21 mouse cellular contexts compared by ENCODE assay signal in genomic region chr9:98932931-98933330, GRCm38 (mm10). TPM values are rescaled to one million over a fixed set of nuclear protein-coding genes. Genes with fewer than 3 reads are reported as not detected.
"Had no signal": no experiment of that assay in that cellular context is flagged by ENCODE, and none has a peak within 500 bp of the region (broad histone marks: within the 10 kb centered on the region; RNA-seq: fewer than 3 reads in every experiment).

No protein-coding gene starts in this region.

- H3K4me1 ChIP-seq: limb, embryonic 15.5 days; liver, embryonic 12.5 days; midbrain, embryonic 12.5 days; neural tube, embryonic 13.5 days; stomach, embryonic 15.5 days had no signal

- H3K36me3 ChIP-seq: limb, embryonic 15.5 days; liver, embryonic 12.5 days; midbrain, embryonic 12.5 days; neural tube, embryonic 13.5 days; stomach, embryonic 15.5 days had no signal

- DNase-seq: kidney, adult 11 months; kidney, adult 9 months; kidney, postnatal 10 days; kidney, postnatal 4 days; lung, embryonic 14.5 days; lung, postnatal 10 days; lung, postnatal 4 days; right cerebral cortex, postnatal 14 days; thymus, postnatal 4 days had no signal

- H3K27ac ChIP-seq: layer of hippocampus, adult 2 months; limb, embryonic 15.5 days; liver, embryonic 12.5 days; midbrain, embryonic 12.5 days; neural tube, embryonic 13.5 days; stomach, embryonic 15.5 days had no signal

- H3K9me3 ChIP-seq: limb, embryonic 15.5 days; liver, embryonic 12.5 days; midbrain, embryonic 12.5 days; neural tube, embryonic 13.5 days; stomach, embryonic 15.5 days had no signal

- H3K9ac ChIP-seq: limb, embryonic 15.5 days; liver, embryonic 12.5 days; lung, embryonic 14.5 days; midbrain, embryonic 12.5 days; neural tube, embryonic 13.5 days; stomach, embryonic 15.5 days had no signal

- H3K4me3 ChIP-seq: layer of hippocampus, adult 2 months; limb, embryonic 15.5 days; liver, embryonic 12.5 days; midbrain, embryonic 12.5 days; neural tube, embryonic 13.5 days; stomach, embryonic 15.5 days had no signal

- ATAC-seq: liver, embryonic 12.5 days had no signal

- H3K27me3 ChIP-seq: stomach, embryonic 15.5 days had no signal

- H3K4me2 ChIP-seq: limb, embryonic 15.5 days; liver, embryonic 12.5 days; lung, embryonic 14.5 days; midbrain, embryonic 12.5 days; neural tube, embryonic 13.5 days; stomach, embryonic 15.5 days had no signal

RNA-seq across cellular contexts. Expression of gene Foxl2, which starts 22.2 kb away (rescaled TPM):
- total RNA-seq: megakaryocyte, adult 5-6 weeks had no signal
- polyA plus RNA-seq: limb, embryonic 11.5 days; liver, embryonic 12.5 days; liver, embryonic 16.5 days; lung, embryonic 14.5 days; spleen, adult 2 months; stomach, embryonic 15.5 days; testis, adult 2 months had no signal

RNA-seq across cellular contexts. Expression of gene 7420426K07Rik, which starts 30.0 kb away (rescaled TPM):
- total RNA-seq: layer of hippocampus, adult 2 months; layer of hippocampus, postnatal 10 days had no signal
- polyA plus RNA-seq: limb, embryonic 11.5 days; limb, embryonic 15.5 days; liver, embryonic 12.5 days; liver, embryonic 16.5 days; lung, embryonic 14.5 days; midbrain, embryonic 12.5 days; neural tube, embryonic 13.5 days; spleen, adult 2 months; stomach, embryonic 15.5 days; testis, adult 2 months had no signal
